Mouse (Mus musculus): ENCODE results near the gene BC117090.
"Not testable (repeated sequence)": the region's sequence is repeated elsewhere in the genome, so short reads cannot be mapped to it uniquely, and the experiment has no call there.

Gene BC117090

GRCm38 (mm10) chr16:36334232-36334631 lies at the start of gene BC117090:
Gene BC117090 (minus strand): TSS chr16:36334332.
- DNase-seq (ENCODE audit: low read depth): no peak

- not testable (repeated sequence) for DNase-seq (ENCODE audit: low read depth)
Observed at GRCm38 (mm10) chr16:36367648-36368047, 33.5 kb upstream of the BC117090 start, which contains the start of gene BC100530. Gene BC100530 (minus strand): TSS chr16:36367748.

- DNase-seq (ENCODE audit: low read depth): no peak
Observed at GRCm38 (mm10) chr16:36337171-36337570, 3.0 kb upstream of the BC117090 start.

- no peak for DNase-seq (ENCODE audit: low read depth)
Observed at GRCm38 (mm10) chr16:36319286-36319685, 14.8 kb downstream of the BC117090 start.

- DNase-seq (ENCODE audit: low read depth): not testable (repeated sequence)
Observed at GRCm38 (mm10) chr16:36316111-36316510, 18.0 kb downstream of the BC117090 start.

- DNase-seq (ENCODE audit: low read depth): no peak
Observed at GRCm38 (mm10) chr16:36307631-36308030, 26.5 kb downstream of the BC117090 start.

- no peak for DNase-seq (ENCODE audit: low read depth)
Observed at GRCm38 (mm10) chr16:36289140-36289539, 45.0 kb downstream of the BC117090 start.

GRCm38 (mm10) chr16:36276796-36277195 lies 57.3 kb downstream of the BC117090 start, which contains the start of gene Stfa1:
Gene Stfa1 (plus strand): TSS chr16:36276951.
- not testable (repeated sequence) for DNase-seq (ENCODE audit: low read depth)
